Mouse (Mus musculus) forebrain, postnatal 0 days (tissue): Measurements from ENCODE around the gene Tmem102. TPM values are rescaled to one million over a fixed set of nuclear protein-coding genes. Genes with fewer than 3 reads are reported as not detected.

ENCODE experiments used
- ATAC-seq: fragments of 200-750 bp; cut with Nextera tagmentation; 2 replicates; pipeline ENCODE4 v1.8.0; 2017; ENCODE audit warnings: mild to moderate bottlenecking, moderate library complexity
- DNase-seq: peaks from one replicate; pipeline ENCODE4 v3.0.0-alpha.2; 2015
- H3K27ac ChIP-seq: fragments of 300-500 bp; sonication (generic); 2 replicates; pipeline ENCODE4 v1.5.1; 2014; ENCODE audit warnings: low read depth, mild to moderate bottlenecking, antibody characterized with exemption, low read length, moderate library complexity, mixed read lengths
- H3K27me3 ChIP-seq: fragments of 300-500 bp; sonication (generic); 2 replicates; pipeline ENCODE4 v1.6.1; 2014; ENCODE audit warnings: mild to moderate bottlenecking, low read length, mixed read lengths; ENCODE audit not compliant: insufficient read depth
- H3K36me3 ChIP-seq: fragments of 300-500 bp; sonication (generic); 2 replicates; pipeline ENCODE4 v1.6.1; 2014; ENCODE audit warnings: mild to moderate bottlenecking, moderate library complexity; ENCODE audit not compliant: insufficient read depth
- H3K4me1 ChIP-seq: fragments of 300-500 bp; sonication (generic); 2 replicates; pipeline ENCODE4 v1.6.1; 2014; ENCODE audit warnings: antibody characterized with exemption; ENCODE audit not compliant: insufficient read depth
- H3K4me2 ChIP-seq: fragments of 300-500 bp; sonication (generic); 2 replicates; pipeline ENCODE4 v1.6.1; 2014; ENCODE audit warnings: low read depth, mild to moderate bottlenecking, moderate library complexity
- H3K4me3 ChIP-seq: fragments of 300-500 bp; sonication (generic); 2 replicates; pipeline ENCODE4 v1.5.1; 2014; ENCODE audit warnings: low read depth, low read length, mixed read lengths
- H3K9ac ChIP-seq: fragments of 300-500 bp; sonication (generic); 2 replicates; pipeline ENCODE4 v1.6.1; 2014; ENCODE audit warnings: mild to moderate bottlenecking
- H3K9me3 ChIP-seq: fragments of 300-500 bp; sonication (generic); 2 replicates; pipeline ENCODE4 v1.6.1; 2016; ENCODE audit warnings: low read length
- CTCF ChIP-seq: sonication (generic); IDR thresholded peaks from 2 replicates; pipeline ENCODE4 v1.5.1; 2016; ENCODE audit warnings: antibody characterized with exemption, control low read depth, low read depth
- WGBS: fragments of 180-500 bp; shearing (Covaris S2); extraction: QIAGEN DNeasy Blood & Tissue Kit; methylation state at CpG from one replicate; pipeline ENCODE4 v1.1.7; 2014; 5-methylcytosine and 5-hydroxymethylcytosine counted together
- polyA plus RNA-seq: library from polyadenylated mRNA; unstranded; fragments of >200 nt; fragmentation: Nextera tagmentation; extraction: Ambion mirVana; gene quantifications from 2 replicates; pipeline ENCODE4 v1.2.1, GENCODE M21; 2015
- total RNA-seq: library from RNA; depleted of rRNA; stranded (reverse); fragments of >200 nt; gene quantifications from 2 replicates; pipeline ENCODE4 v1.2.3, GENCODE M21; 2014

Gene Tmem102
- total and polyA plus RNA-seq, 2 experiments from 2014 or later, result 0.76 to 1.2 TPM

DNA sequence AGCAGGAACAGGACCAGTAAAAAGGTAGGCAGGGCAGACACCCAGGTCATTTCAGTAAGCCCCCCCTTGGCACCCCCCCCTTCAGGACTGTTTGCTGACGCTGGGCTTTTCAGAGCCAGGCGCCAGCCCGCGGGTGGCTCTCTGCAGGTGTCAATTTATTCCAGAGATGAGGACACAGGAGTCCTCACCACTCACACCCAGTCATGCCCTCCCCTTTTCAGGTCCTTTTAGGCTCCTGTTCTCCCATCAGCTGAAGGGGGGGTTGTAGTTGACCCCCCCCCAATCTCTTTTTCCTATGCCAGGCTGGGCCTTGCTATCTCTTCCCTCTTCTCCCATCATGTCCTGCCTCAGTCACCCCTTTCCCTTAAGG is 30.5 kb upstream of the Tmem102 start:
- ATAC-seq (no peak), DNase-seq (no peak)
- 2% methylated on average over 4 of the region's 4 CpGs for WGBS
- Histone ChIP-seq H3K27ac (peak overlapping the region; percentile 97), H3K27me3 (no peaks in the 10 kb centered on the region), H3K9me3 (no peaks in the 10 kb centered on the region), H3K4me3 (peak overlapping the region; percentile 87), H3K36me3 (peaks cover 22% of the 10 kb centered on the region), H3K4me1 (peaks cover 22% of the 10 kb centered on the region), H3K4me2 (peak overlapping the region; percentile 95), H3K9ac (peak overlapping the region; percentile 96)
- TF ChIP-seq CTCF, result no peak

DNA sequence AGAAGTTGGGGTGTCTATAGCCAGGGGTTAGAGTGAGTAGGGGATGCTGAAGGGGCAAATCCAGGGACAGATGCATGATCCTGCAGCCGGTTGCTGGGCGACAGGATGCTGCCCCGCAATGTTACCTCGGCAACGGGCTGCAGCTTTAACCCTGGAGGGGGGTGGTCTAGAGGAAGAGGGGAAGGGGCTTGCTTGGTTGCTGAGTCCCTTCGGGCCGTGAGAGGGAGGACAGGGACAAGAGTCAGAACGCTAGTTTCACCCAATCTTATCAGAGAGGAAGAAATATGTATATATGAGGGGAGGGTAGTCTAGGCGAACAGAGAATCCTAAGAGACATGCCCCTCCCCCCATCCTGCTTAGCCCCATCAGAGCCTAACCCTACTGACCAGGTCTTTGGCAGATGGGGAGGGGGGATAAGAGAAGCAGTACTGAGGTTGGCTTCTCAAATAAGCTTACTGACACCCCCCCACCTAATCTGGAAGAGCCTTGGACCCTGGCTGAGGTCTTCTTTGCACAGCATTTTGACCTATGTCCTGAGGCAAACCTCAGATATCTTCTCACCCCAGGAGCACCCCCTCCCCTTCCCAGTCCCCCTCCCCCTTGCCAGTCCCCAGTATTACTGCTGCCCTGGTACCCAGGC is 30.0 kb upstream of the Tmem102 start:
- Histone ChIP-seq H3K4me2 (peak overlapping the region; percentile 95), H3K4me3 (peak overlapping the region; percentile 87), H3K36me3 (peaks cover 27% of the 10 kb centered on the region), H3K4me1 (peaks cover 22% of the 10 kb centered on the region), H3K27me3 (no peaks in the 10 kb centered on the region), H3K27ac (peak overlapping the region; percentile 97), H3K9me3 (no peaks in the 10 kb centered on the region), H3K9ac (peak overlapping the region; percentile 96)
- ATAC-seq, result no peak
- no peak for DNase-seq
- no peak for TF ChIP-seq CTCF
- WGBS, result 6% methylated on average over 9 of the region's 9 CpGs

DNA sequence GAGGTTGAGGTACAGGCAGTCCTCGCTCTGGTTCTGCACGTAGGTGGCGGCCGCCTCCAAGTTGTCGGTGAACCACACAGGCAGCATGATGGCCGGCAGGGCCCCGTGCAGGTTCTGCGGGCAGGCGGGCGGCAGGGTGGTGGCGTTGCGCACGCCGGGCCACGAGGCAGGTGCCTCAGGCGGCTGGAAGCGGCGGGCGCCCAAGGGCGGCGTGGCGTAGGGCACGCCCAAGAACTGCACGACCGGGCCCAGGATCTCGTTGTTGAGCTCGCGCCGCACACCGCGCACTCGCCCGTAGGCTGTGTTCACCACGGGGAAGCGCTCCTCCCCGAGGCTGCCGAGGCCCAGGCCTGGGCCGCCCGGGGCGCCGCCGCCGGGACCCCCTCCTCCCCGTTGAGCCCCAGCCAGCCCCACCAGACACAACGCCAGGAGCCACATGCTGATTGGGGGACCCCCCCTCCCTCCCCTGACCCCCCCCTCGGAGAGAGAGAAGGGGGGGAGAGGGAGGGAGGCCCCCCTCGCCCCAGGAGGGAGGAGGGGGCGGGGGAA is 28.7 kb upstream of the Tmem102 start:
- Histone ChIP-seq H3K9me3 (no peaks in the 10 kb centered on the region), H3K27ac (peak overlapping the region; percentile 62), H3K4me1 (peaks cover 18% of the 10 kb centered on the region), H3K36me3 (peaks cover 33% of the 10 kb centered on the region), H3K9ac (peak overlapping the region; percentile 96), H3K4me3 (peak overlapping the region; percentile 87), H3K4me2 (peak overlapping the region; percentile 95), H3K27me3 (no peaks in the 10 kb centered on the region)
- ATAC-seq (no peak), DNase-seq (peak; percentile 47)
- WGBS, result 5% methylated on average over 39 of the region's 48 CpGs
- TF ChIP-seq CTCF, result no peak

DNA sequence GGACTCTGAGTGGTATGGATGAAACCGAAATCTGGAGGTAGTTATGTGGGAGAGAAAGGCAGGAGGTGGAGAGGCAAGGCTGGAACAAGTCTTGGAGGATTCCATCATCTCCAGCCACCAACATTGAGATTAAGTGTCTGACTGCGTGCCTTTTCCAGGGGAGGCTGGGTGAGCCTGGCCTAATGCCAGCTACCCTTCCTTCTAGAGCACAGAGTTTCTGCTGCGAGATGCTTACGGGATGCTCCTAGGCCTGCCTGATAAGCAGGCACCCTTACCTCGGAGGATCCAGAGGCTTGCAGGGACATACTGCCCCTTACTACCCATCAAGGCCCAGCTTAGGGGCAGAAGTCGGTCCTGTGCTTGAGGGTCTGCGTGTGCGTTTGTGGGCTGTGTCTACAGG is 28.1 kb upstream of the Tmem102 start:
- ATAC-seq, result no peak
- Histone ChIP-seq H3K4me3 (peak overlapping the region; percentile 87), H3K4me1 (peaks cover 14% of the 10 kb centered on the region), H3K27ac (0 out of 2 replicates have a peak overlapping the region, but pooled peaks have one; percentile 62), H3K36me3 (peaks cover 38% of the 10 kb centered on the region), H3K9ac (peak overlapping the region; percentile 96), H3K4me2 (peak overlapping the region; percentile 95), H3K9me3 (no peaks in the 10 kb centered on the region), H3K27me3 (no peaks in the 10 kb centered on the region)
- DNase-seq, result no peak
- no peak for TF ChIP-seq CTCF
- 47% methylated on average over 8 of the region's 8 CpGs for WGBS

DNA sequence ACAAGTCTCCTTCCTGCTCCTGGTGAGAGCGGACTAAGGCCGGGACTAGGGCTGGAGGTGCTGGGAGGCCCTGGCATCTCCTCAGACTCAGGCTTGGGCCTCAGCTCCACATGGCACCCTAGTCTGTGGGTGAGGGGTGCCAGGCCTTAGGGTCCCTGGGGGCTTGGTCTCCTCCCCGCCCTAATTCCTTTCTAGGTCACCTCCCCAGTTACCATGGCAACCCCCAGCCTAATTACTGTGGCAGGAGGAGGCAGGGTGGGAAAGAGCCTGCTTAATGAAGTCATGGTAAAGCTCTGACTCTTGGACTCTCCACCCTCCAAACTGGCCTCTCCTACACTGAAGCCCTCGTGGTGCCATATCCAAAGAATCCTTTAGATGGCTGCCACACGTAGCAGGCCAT is 23.4 kb upstream of the Tmem102 start:
- H3K27ac ChIP-seq, result no peak overlapping the region
- peaks cover 3% of the 10 kb centered on the region for H3K4me1 ChIP-seq
- DNase-seq, result no peak
- whole genome bisulfite sequencing, result 53% methylated on average over 5 of the region's 5 CpGs
- H3K27me3 ChIP-seq, result no peaks in the 10 kb centered on the region
- H3K4me2 ChIP-seq, result no peak overlapping the region
- no peaks in the 10 kb centered on the region for H3K9me3 ChIP-seq
- no peak overlapping the region for H3K4me3 ChIP-seq
- H3K9ac ChIP-seq, result no peak overlapping the region
- ATAC-seq, result no peak
- peaks cover 86% of the 10 kb centered on the region for H3K36me3 ChIP-seq
- TF ChIP-seq CTCF, result no peak

DNA sequence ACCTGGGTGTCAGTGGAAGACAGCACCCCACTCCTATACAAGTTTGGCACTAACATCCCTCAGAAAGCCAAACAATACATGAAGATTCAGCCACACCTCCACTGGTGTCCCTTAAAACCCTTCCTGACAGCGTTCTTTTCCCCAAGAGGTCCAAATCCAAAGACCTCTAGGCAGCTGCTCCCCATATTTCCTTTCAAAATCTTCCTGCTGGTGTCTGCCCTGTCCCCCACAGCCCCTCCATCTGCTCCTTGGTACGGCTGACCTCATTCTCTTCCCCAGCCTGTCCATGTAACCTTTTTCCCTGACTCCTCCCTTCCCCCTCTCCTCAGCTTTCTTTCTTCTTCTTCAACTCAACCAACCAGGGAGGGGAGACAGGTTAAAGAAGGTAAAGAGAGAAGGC is 18.0 kb upstream of the Tmem102 start:
- no peaks in the 10 kb centered on the region for H3K27me3 ChIP-seq
- H3K9me3 ChIP-seq, result no peaks in the 10 kb centered on the region
- H3K27ac ChIP-seq, result no peak overlapping the region
- DNase-seq, result no peak
- no peak overlapping the region for H3K4me3 ChIP-seq
- no peak for ATAC-seq
- H3K4me1 ChIP-seq, result no peaks in the 10 kb centered on the region
- H3K9ac ChIP-seq, result no peak overlapping the region
- WGBS, result 70% methylated on average over 2 of the region's 2 CpGs
- no peak for TF ChIP-seq CTCF
- no peak overlapping the region for H3K4me2 ChIP-seq
- peaks cover 49% of the 10 kb centered on the region for H3K36me3 ChIP-seq

DNA sequence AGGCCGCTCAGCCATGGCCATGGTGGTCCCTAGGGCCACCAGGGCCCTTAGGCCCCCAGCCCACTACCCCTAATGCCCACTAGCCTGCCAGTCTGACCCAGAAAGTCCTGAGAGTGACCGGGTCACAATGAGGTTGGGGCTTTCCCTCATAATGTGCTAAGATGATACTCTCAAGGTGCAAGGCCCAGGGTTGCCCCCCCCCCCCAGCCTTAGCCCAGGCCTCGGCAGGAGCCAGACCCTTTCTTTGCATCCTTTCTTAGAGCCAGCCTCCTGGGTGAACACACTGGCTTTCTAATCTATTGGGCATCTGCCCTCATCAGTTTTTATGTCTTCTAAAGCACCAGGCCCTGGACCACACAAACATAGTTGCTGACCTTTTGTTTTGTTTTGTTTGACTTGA is 16.7 kb upstream of the Tmem102 start, which contains the start of gene Spem1:
Gene Spem1, minus strand, starts transcription at position 101 of the 400 bp plus-strand sequence.
- H3K4me1 ChIP-seq, result no peaks in the 10 kb centered on the region
- no peaks in the 10 kb centered on the region for H3K27me3 ChIP-seq
- no peak within 1 kb of the TSS for H3K4me3 ChIP-seq
- H3K27ac ChIP-seq, result no peak within 1 kb of the TSS
- 91% methylated on average over 3 of the region's 3 CpGs for WGBS
- no peaks in the 10 kb centered on the region for H3K9me3 ChIP-seq
- H3K9ac ChIP-seq, result no peak within 1 kb of the TSS
- DNase-seq, result no peak
- no peak for TF ChIP-seq CTCF
- peaks cover 35% of the 10 kb centered on the region for H3K36me3 ChIP-seq
- no peak within 1 kb of the TSS for H3K4me2 ChIP-seq
- no peak for ATAC-seq
